Mouse (Mus musculus) midbrain, embryonic 13.5 days (tissue): ENCODE measurements around the gene Gm8279. TPM values are rescaled to one million over a fixed set of nuclear protein-coding genes. Genes with fewer than 3 reads are reported as not detected.
"Not testable (repeated sequence)": the region's sequence is repeated elsewhere in the genome, so short reads cannot be mapped to it uniquely, and the experiment has no call there.

Source experiments
- ATAC-seq: fragments of 200-750 bp; cut with Nextera tagmentation; 2 replicates; pipeline ENCODE4 v1.8.0; 2017; ENCODE audit warnings: mild to moderate bottlenecking, moderate TSS enrichment, moderate library complexity
- H3K27ac ChIP-seq: fragments of 300-500 bp; sonication (generic); 2 replicates; pipeline ENCODE4 v1.5.1; 2015; ENCODE audit warnings: inconsistent platforms, mild to moderate bottlenecking, moderate library complexity
- H3K27me3 ChIP-seq: fragments of 300-500 bp; sonication (generic); 2 replicates; pipeline ENCODE4 v1.6.1; 2015; ENCODE audit warnings: mild to moderate bottlenecking, inconsistent platforms
- H3K36me3 ChIP-seq: fragments of 300-500 bp; sonication (generic); 2 replicates; pipeline ENCODE4 v1.6.1; 2015; ENCODE audit warnings: mild to moderate bottlenecking, inconsistent platforms
- H3K4me1 ChIP-seq: fragments of 300-500 bp; sonication (generic); replicated peaks from 2 replicates; pipeline ENCODE4 v1.6.1; 2015; ENCODE audit warnings: inconsistent platforms
- H3K4me2 ChIP-seq: fragments of 300-500 bp; sonication (generic); replicated peaks from 2 replicates; pipeline ENCODE4 v1.6.1; 2015; ENCODE audit warnings: moderate library complexity, mild to moderate bottlenecking, inconsistent platforms
- H3K4me3 ChIP-seq: fragments of 300-500 bp; sonication (generic); replicated peaks from 2 replicates; pipeline ENCODE4 v1.5.1; 2015; ENCODE audit warnings: mild to moderate bottlenecking, inconsistent platforms
- H3K9ac ChIP-seq: fragments of 300-500 bp; sonication (generic); replicated peaks from 2 replicates; pipeline ENCODE4 v1.6.1; 2015; ENCODE audit warnings: mild to moderate bottlenecking, inconsistent platforms
- H3K9me3 ChIP-seq: fragments of 300-500 bp; sonication (generic); 2 replicates; pipeline ENCODE4 v1.6.1; 2016; ENCODE audit warnings: mild to moderate bottlenecking, inconsistent platforms
- WGBS: fragments of 180-500 bp; shearing (Covaris S2); methylation state at CpG from one replicate; pipeline ENCODE4 v1.1.7; 2015; 5-methylcytosine and 5-hydroxymethylcytosine counted together
- polyA plus RNA-seq: library from polyadenylated mRNA; unstranded; fragments of >200 nt; fragmentation: Nextera tagmentation; extraction: Ambion mirVana; gene quantifications from 2 replicates; pipeline ENCODE4 v1.2.1, GENCODE M21; 2015

Gm8279 gene
- not detected in 2 replicates for polyA plus RNA-seq

DNA sequence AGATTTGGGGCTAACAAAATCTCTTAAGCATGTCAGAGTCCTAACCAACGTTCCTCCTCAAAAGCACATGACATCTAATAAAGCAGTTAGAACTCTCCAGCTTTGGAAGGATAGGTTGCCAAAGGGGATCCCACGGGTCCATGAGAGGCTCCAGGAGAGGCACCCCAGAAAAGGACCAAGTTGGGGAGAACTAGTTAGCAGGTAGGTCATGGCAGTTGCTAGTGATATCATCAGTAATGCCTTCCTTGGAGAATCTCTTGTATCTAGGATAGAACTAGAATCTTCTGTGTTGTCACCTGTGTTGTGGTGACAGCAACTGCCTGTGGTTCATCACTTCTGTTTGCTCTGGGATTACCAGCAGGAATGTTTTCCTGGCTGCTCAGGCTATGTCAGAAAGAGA lies at the start of gene Gm8279:
Gene Gm8279 (plus strand): TSS at position 301 of the 400 bp plus-strand sequence.
- H3K27ac ChIP-seq, H3K27me3 ChIP-seq, H3K9ac ChIP-seq, H3K36me3 ChIP-seq, H3K4me3 ChIP-seq, H3K9me3 ChIP-seq, ATAC-seq, H3K4me1 ChIP-seq, H3K4me2 ChIP-seq: not testable (repeated sequence)
- 86% methylated on average over 2 of the region's 2 CpGs for WGBS

DNA sequence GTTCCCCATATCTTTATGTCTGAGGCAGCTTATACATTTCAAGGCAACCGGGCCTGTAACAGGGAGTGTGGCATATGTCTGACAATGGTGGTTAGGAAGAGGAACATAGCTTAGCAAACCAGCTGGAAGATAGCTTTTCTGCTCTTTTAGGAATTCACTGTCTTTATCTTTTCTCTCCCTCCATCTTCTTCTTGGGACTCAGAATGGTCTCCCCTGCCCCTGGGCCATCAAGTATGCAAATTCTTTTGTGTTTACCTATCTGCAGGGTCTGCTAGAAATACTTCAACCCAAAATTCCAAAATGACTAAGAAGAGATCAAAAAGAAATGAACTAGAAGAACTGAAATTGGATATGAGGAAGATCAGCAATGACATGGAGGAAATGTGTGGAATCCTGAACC lies 32.9 kb downstream of the Gm8279 start, which contains the start of gene Gm3317:
Gene Gm3317 (plus strand): TSS at position 301 of the 400 bp plus-strand sequence.
- H3K36me3 ChIP-seq, ATAC-seq, H3K27ac ChIP-seq, H3K4me1 ChIP-seq, H3K27me3 ChIP-seq, H3K9me3 ChIP-seq, H3K4me2 ChIP-seq, H3K4me3 ChIP-seq, H3K9ac ChIP-seq: not testable (repeated sequence)
- WGBS = no CpG with 5 or more reads among the region's 1 CpGs

DNA sequence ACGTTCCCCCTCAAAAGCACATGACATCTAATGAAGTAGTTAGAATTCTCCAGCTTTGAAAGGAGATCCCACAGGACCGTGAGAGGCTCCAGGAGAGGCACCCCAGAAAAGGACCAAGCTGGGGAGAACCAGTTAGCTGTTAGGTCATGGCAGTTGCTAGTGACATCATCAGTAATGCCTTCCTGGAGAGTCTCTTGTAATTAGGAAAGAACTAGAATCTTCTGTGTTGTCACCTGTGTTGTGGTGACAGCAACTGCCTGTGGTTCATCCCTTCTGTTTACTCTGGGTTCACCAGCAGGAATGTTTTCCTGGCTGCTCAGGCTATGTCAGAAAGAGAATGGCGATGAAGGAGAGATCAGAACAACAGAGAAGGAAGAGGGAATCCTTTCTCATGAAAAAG lies 54.2 kb downstream of the Gm8279 start, which contains the start of gene Gm8271:
Gene Gm8271 (plus strand): TSS at position 301 of the 400 bp plus-strand sequence.
- not testable (repeated sequence) for H3K4me2 ChIP-seq, H3K4me3 ChIP-seq, H3K9ac ChIP-seq, H3K27ac ChIP-seq, ATAC-seq, H3K36me3 ChIP-seq, H3K4me1 ChIP-seq, H3K9me3 ChIP-seq, H3K27me3 ChIP-seq
- WGBS = no CpG with 5 or more reads among the region's 3 CpGs

Other genes starting within 250 kb of the Gm8279 start
- 0.13 TPM in 1 of 2 replicates, not detected in the other for gene Gm3278, start 239.1 kb upstream of the Gm8279 start, polyA plus RNA-seq
- not detected in 2 replicates for gene Gm8297, start 147.6 kb upstream of the Gm8279 start, polyA plus RNA-seq
- not detected in 2 replicates for gene Gm3298, start 115.6 kb upstream of the Gm8279 start, polyA plus RNA-seq
- gene 4930555G01Rik, start 80.9 kb upstream of the Gm8279 start, polyA plus RNA-seq = not detected in 2 replicates
- 6.1 and 6.9 TPM in 2 replicates for gene Gm8281, start 60.5 kb upstream of the Gm8279 start, polyA plus RNA-seq
- gene Gm3317, start 33.0 kb downstream of the Gm8279 start, polyA plus RNA-seq = not detected in 2 replicates
- gene Gm8271, start 54.3 kb downstream of the Gm8279 start, polyA plus RNA-seq = not detected in 2 replicates
- not detected in 2 replicates for gene Gm3526, start 129.1 kb downstream of the Gm8279 start, polyA plus RNA-seq
- not detected in 2 replicates for gene Gm3542, start 203.4 kb downstream of the Gm8279 start, polyA plus RNA-seq